Mouse (Mus musculus) midbrain, embryonic 11.5 days (tissue): ENCODE results near the gene Rere. TPM values are rescaled to one million over a fixed set of nuclear protein-coding genes. Genes with fewer than 3 reads are reported as not detected.
"Not testable (repeated sequence)": the region's sequence is repeated elsewhere in the genome, so short reads cannot be mapped to it uniquely, and the experiment has no call there.

Source experiments
- ATAC-seq: fragments of 200-750 bp; cut with Nextera tagmentation; 2 replicates; pipeline ENCODE4 v1.8.0; 2017; ENCODE audit warnings: moderate TSS enrichment, moderate library complexity; ENCODE audit not compliant: low FRiP score
- DNase-seq: peaks from one replicate; pipeline ENCODE4 v3.0.0; 2015; ENCODE audit warnings: low spot score; ENCODE audit errors: missing footprints
- H3K27ac ChIP-seq: fragments of 300-500 bp; sonication (generic); 2 replicates; pipeline ENCODE4 v1.5.1; 2014; ENCODE audit warnings: low read depth, low read length
- H3K27me3 ChIP-seq: fragments of 300-500 bp; sonication (generic); 2 replicates; pipeline ENCODE4 v1.6.1; 2014; ENCODE audit warnings: mild to moderate bottlenecking, low read length, moderate library complexity, mixed read lengths; ENCODE audit not compliant: control insufficient read depth, insufficient read depth
- H3K36me3 ChIP-seq: fragments of 300-500 bp; sonication (generic); 2 replicates; pipeline ENCODE4 v1.6.1; 2014; ENCODE audit warnings: mild to moderate bottlenecking, low read length, moderate library complexity, mixed read lengths; ENCODE audit not compliant: control insufficient read depth, insufficient read depth
- H3K4me1 ChIP-seq: fragments of 300-500 bp; sonication (generic); 2 replicates; pipeline ENCODE4 v1.6.1; 2014; ENCODE audit warnings: low read length; ENCODE audit not compliant: control insufficient read depth, insufficient read depth
- H3K4me2 ChIP-seq: fragments of 300-500 bp; sonication (generic); 2 replicates; pipeline ENCODE4 v1.6.1; 2014; ENCODE audit warnings: mild to moderate bottlenecking, moderate library complexity
- H3K4me3 ChIP-seq: fragments of 300-500 bp; sonication (generic); 2 replicates; pipeline ENCODE4 v1.5.1; 2014; ENCODE audit warnings: low read depth, low read length
- H3K9ac ChIP-seq: fragments of 300-500 bp; sonication (generic); 2 replicates; pipeline ENCODE4 v1.6.1; 2014; ENCODE audit warnings: low read length
- H3K9me3 ChIP-seq: fragments of 300-500 bp; sonication (generic); 2 replicates; pipeline ENCODE4 v1.6.1; 2016; ENCODE audit warnings: low read length; ENCODE audit not compliant: control insufficient read depth
- WGBS: fragments of 180-500 bp; shearing (Covaris S2); extraction: QIAGEN DNeasy Blood & Tissue Kit; methylation state at CpG from one replicate; pipeline ENCODE4 v1.1.7; 2014; 5-methylcytosine and 5-hydroxymethylcytosine counted together
- polyA plus RNA-seq: library from polyadenylated mRNA; unstranded; fragments of >200 nt; fragmentation: Nextera tagmentation; extraction: Ambion mirVana; gene quantifications from 2 replicates; pipeline ENCODE4 v1.2.1, GENCODE M21; 2014

The Rere gene
- polyA plus RNA-seq, 1 experiment from 2014 or later, result 34.2 TPM

DNA sequence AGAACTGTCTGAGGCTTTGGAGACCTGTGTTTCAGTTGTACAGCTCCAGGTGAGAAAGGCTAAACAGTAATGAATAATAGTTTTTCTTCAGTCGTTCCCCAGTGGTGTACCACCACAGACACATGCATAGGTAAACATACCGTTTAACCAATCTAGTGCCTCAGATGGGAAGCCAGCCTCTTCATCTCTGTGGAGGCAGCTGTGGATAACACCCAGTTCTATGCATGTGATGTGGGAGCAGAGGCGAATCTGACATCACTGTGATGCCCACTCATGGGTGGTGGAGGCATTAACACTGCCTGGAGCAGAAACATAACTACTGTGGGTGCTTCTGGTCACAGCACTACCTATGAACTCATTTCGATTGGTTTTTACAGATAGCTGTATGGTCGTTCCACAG, 314.5 kb downstream of the Rere start:
- WGBS, result 92% methylated on average over 5 of the region's 5 CpGs

DNA sequence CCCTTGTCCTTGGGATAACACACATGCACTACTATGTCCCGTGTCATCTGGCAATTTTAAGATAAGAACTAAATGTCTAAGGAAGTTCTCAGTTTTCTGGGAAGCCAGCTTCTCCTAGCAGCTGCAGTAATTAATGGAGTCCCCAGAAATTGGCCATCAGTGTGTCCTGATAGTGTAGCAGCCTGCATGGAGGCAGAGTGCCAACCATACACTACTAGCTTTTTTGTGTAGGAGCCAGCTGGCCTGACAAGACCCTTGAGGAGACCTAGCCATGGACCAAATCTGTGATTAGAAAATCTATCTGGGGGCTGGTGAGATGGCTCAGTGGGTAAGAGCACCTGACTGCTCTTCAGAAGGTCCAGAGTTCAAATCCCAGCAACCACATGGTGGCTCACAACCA, 317.2 kb downstream of the Rere start:
- H3K27me3 ChIP-seq, result no peaks in the 10 kb centered on the region
- no peaks in the 10 kb centered on the region for H3K36me3 ChIP-seq
- no peaks in the 10 kb centered on the region for H3K4me1 ChIP-seq
- H3K27ac ChIP-seq, result no peak overlapping the region
- no peaks in the 10 kb centered on the region for H3K9me3 ChIP-seq
- ATAC-seq (no peak), DNase-seq (no peak)
- no peak overlapping the region for H3K4me3 ChIP-seq
- 78% methylated on average over 1 of the region's 1 CpGs for WGBS
- H3K4me2 ChIP-seq, result no peak overlapping the region
- H3K9ac ChIP-seq, result no peak overlapping the region

More for the DNA sequence above, 314.5 kb downstream of the Rere start:
- ATAC-seq, result no peak
- H3K9ac ChIP-seq, result no peak overlapping the region
- H3K27ac ChIP-seq, result no peak overlapping the region
- DNase-seq, result no peak
- no peak overlapping the region for H3K4me2 ChIP-seq
- H3K4me1 ChIP-seq, result no peaks in the 10 kb centered on the region
- no peak overlapping the region for H3K4me3 ChIP-seq
- H3K36me3 ChIP-seq, result no peaks in the 10 kb centered on the region
- no peaks in the 10 kb centered on the region for H3K27me3 ChIP-seq
- no peaks in the 10 kb centered on the region for H3K9me3 ChIP-seq

DNA sequence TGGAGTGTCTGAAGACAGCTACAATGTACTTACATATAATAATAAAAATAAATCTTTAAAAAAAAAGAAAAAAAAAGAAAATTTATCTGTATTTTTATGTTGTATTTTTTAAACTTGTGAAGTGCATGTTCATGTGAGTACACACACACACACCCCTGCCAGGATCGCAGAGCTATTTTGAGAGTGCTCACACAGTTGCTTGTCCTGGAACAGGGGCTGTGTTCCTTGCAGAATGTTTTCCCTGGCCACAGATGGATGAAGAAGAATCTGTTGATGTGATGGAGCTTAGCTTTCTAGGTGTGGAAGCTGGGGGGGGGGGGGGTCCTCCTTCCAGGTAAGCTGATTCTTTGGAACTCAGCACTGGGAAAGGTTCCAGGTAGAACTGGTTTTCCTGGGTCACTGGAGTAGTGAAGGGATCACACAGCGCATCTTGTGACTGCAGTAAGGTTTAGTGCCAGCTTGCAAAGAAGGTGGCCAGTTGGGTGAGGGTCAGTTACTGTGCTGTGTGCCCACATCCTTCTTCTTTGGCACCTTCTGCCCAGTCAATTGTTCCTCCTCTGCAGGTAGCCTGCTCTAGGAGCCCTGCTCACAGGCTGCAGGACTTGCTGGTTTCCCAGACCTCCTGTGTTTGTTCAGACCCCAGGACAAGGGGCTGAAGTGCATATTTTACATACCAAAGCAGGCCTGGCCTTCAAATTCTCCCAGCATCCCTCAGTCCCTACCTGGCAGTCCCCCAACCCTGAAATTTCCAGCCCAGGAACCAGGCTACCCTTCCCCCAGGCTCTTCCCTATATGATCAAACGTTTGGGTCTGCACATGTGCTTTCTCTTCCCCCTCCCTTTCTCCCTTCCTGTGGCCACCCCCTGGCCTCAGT, 317.9 kb downstream of the Rere start:
- Histone ChIP-seq H3K9ac (no peak overlapping the region), H3K27ac (no peak overlapping the region; the same call in 1 of the 2 replicates), H3K4me3 (no peak overlapping the region), H3K27me3 (no peaks in the 10 kb centered on the region), H3K9me3 (no peaks in the 10 kb centered on the region), H3K36me3 (no peaks in the 10 kb centered on the region), H3K4me2 (no peak overlapping the region), H3K4me1 (peaks cover 4% of the 10 kb centered on the region)
- no peak for ATAC-seq
- DNase-seq, result no peak
- 80% methylated on average over 3 of the region's 3 CpGs for WGBS

DNA sequence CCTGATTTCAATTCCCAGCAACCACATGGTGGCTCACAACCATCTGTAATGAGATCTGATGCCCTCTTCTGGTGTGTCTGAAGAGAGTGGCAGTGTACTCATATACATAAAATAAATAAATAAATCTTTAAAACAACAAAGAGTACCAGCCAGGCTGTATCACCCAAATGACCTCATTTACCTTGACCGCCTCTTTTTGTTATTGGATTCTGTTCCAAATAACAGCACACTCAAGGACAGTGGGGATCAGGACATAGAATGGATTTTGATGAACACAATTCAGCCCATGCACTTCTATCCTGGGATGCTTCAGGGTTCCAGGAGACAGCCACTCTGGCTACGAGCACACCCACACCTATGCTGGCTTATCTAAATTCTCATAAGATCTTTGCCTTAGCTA, 319.1 kb downstream of the Rere start:
- not testable (repeated sequence) for H3K9ac ChIP-seq, H3K4me2 ChIP-seq, H3K27me3 ChIP-seq, H3K4me3 ChIP-seq, H3K9me3 ChIP-seq, H3K27ac ChIP-seq, ATAC-seq, DNase-seq, H3K36me3 ChIP-seq, H3K4me1 ChIP-seq
- 88% methylated on average over 2 of the region's 2 CpGs for WGBS

DNA sequence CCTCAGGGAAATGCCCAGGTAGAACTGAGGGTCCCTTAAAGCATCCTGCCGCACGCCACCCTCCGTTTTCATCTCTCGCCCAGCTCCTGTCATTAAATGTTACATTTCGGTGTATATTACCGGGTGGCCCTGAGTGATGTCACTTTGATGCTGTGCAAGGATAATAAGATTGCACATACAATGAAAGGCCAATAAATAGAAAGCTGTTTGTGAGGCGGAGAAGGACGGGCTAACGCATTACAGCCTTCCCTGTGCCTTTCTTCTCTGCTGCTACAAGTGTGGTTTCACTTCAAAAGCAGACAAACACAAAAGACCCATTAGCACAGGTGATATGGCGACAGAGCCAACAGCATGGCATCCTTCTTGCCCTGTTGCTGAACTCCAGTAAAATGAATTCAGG, 320.0 kb downstream of the Rere start:
- H3K36me3 ChIP-seq, result no peaks in the 10 kb centered on the region
- peaks cover 19% of the 10 kb centered on the region for H3K4me1 ChIP-seq
- DNase-seq (no peak), ATAC-seq (no peak)
- no peaks in the 10 kb centered on the region for H3K9me3 ChIP-seq
- H3K27ac ChIP-seq, result no peak overlapping the region
- H3K9ac ChIP-seq, result no peak overlapping the region
- no peak overlapping the region for H3K4me2 ChIP-seq
- WGBS, result 85% methylated on average over 10 of the region's 10 CpGs
- H3K27me3 ChIP-seq, result no peaks in the 10 kb centered on the region
- H3K4me3 ChIP-seq, result no peak overlapping the region

DNA sequence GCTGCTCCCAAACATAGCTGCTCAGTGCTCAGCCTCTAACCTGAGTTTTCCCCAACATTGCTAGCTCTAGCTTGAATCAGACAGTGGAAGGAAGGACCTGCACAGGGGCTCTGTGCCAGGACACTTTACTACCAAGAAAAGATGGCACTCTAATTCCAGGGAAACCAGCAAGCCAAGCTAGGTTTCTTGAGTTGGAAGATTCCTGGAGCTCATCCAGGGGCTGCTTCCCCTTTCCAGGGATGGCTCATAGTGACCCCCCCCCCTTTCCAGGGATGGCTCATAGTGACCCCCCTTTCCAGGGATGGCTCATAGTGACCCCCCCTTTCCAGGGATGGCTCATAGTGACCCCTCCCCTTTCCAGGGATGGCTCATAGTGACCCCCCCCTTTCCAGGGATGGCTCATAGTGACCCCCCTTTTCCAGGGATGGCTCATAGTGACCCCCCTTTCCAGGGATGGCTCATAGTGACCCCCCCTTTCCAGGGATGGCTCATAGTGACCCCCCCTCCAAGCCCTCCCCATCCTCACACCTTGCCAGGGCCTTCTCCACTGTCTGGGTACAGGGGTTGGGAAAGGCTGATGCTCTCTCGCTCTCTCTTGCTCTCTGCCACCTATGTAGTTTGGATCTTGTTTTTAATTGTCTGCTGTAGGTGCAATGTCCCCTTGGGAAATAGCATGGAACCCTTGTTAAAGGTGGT, 322.1 kb downstream of the Rere start:
- WGBS, result 93% methylated on average over 1 of the region's 1 CpGs
- Histone ChIP-seq H3K4me3 (no peak overlapping the region), H3K9me3 (no peaks in the 10 kb centered on the region), H3K27ac (no peak overlapping the region), H3K36me3 (no peaks in the 10 kb centered on the region), H3K27me3 (no peaks in the 10 kb centered on the region), H3K4me1 (peaks cover 30% of the 10 kb centered on the region), H3K4me2 (no peak overlapping the region), H3K9ac (no peak overlapping the region)
- DNase-seq, result no peak
- ATAC-seq, result no peak

DNA sequence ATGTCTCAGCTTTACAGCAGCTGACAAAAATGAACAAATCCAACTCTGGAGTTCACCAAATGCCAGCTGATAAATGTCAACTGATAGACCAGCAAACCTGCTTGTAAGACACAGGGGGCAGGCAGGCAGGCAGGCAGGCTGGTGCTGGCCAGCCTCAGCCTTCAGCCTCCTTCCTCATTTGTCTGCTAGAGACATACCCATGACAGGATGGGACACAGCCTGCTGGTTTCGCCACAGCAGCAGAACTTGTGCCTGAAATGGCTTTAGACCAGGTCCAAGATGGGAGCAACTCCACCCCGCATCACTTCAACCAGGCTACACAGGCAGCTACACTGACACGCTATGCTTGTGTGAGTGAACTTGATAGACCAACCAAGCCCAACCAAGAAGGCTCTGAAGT, 324.4 kb downstream of the Rere start:
- Histone ChIP-seq H3K4me3 (no peak overlapping the region), H3K27ac (peak overlapping the region; percentile 85), H3K4me1 (peaks cover 30% of the 10 kb centered on the region), H3K9me3 (no peaks in the 10 kb centered on the region), H3K9ac (no peak overlapping the region; the same call in 1 of the 2 replicates), H3K36me3 (no peaks in the 10 kb centered on the region), H3K4me2 (peak overlapping the region; percentile 11; the same call in 1 of the 2 replicates), H3K27me3 (no peaks in the 10 kb centered on the region)
- DNase-seq (no peak), ATAC-seq (no peak)
- 94% methylated on average over 3 of the region's 3 CpGs for WGBS

DNA sequence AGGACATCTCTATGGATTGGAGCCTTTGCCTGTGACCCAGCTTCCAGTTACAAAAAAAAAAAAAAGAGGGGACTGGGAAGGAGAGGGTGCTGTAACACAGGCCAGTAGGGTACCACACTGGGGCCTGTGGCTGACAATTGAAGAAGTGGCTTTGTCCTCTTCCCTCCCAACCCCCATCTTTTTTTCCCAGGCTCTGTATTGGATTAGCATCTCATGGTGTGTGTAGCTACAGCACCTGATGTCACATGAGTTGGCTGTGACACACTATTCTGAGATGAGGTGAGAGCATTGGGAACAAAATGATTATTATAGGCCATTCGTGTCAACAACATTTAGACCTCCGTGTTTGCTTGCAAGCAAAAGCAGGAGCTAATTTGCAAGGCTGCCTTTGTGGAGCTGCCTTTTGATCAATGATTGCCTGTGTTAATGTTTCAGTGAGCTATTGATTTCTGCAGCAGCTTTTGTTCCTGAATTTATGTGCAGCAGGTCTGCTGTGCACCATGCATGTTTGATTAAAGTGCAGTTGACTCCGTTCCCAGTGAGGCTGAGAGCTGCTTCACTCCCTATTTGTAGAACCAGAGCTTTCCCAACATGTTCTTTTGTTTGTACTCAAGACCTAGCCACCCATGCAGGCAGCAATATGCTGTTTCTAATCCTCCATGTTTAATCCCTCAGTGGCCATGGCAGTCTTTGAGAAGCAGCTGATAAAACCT, 325.2 kb downstream of the Rere start:
- H3K4me2 ChIP-seq, result 0 out of 2 replicates have a peak overlapping the region, but pooled peaks have one; percentile 8
- H3K4me3 ChIP-seq, result no peak overlapping the region
- peak overlapping the region; percentile 24 for H3K9ac ChIP-seq
- H3K27me3 ChIP-seq, result no peaks in the 10 kb centered on the region
- H3K9me3 ChIP-seq, result no peaks in the 10 kb centered on the region
- WGBS, result 26% methylated on average over 3 of the region's 3 CpGs
- peaks cover 4% of the 10 kb centered on the region for H3K36me3 ChIP-seq
- ATAC-seq (peak; percentile 85), DNase-seq (peak; percentile 95)
- H3K4me1 ChIP-seq, result peaks cover 30% of the 10 kb centered on the region
- peak overlapping the region; percentile 85 for H3K27ac ChIP-seq

DNA sequence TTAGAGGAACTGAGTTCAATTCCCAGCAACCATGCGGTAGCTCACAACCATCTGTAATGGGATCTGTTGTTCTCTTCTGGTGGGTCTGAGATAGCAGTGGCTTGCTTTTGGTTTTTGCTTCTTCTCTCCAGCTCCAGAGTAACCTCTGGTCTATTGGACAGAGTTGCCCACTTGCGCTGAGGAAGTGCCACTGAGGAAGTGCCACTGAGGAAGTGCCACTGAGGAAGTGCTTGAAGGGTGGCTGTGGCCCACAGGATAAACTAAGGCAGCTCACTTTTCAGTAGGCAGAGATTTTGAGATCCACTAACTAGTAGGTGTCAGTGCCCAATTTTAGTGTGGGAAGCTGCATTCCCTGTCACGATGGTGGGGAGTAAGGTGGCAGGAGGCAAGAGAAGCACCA, 327.2 kb downstream of the Rere start:
- Histone ChIP-seq H3K27me3 (no peaks in the 10 kb centered on the region), H3K4me3 (no peak overlapping the region), H3K9me3 (no peaks in the 10 kb centered on the region), H3K4me1 (peaks cover 30% of the 10 kb centered on the region), H3K27ac (no peak overlapping the region), H3K4me2 (no peak overlapping the region), H3K9ac (no peak overlapping the region), H3K36me3 (peaks cover 14% of the 10 kb centered on the region)
- ATAC-seq (no peak), DNase-seq (no peak)
- WGBS, result 92% methylated on average over 3 of the region's 3 CpGs
